Mouse (Mus musculus): ENCODE data around the gene Phlda1.

Phlda1 gene

DNA sequence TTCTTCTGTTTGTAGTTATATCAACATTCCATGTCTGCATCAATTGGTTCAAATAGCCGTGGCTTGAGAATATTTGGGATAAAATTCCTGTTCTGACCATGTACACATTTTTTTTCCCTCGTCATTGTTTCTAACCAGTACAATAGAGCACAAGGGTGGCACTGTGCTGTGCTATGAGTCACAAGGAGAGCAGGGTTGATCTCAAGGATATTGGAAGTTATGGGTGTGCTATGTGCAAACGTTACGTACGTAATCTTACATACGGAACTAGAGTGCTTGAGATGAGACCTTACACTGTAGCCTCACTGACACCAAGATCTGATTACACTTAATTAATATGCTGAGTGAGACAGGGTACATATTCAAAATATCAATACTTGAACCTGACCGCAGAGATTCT lies 21.5 kb downstream of the Phlda1 start:
- DNase-seq (ENCODE audit: low read depth, low spot score) = no peak

- DNase-seq (ENCODE audit: low read depth, low spot score) = no peak
Measured at GRCm38 (mm10) chr10:111528283-111528682, 22.2 kb downstream of the Phlda1 start.

- DNase-seq (ENCODE audit: low read depth, low spot score) = no peak
Measured at GRCm38 (mm10) chr10:111530398-111530797, 24.3 kb downstream of the Phlda1 start.

- no peak for DNase-seq (ENCODE audit: low read depth, low spot score)
Measured at GRCm38 (mm10) chr10:111534691-111535090, 28.6 kb downstream of the Phlda1 start.

DNA sequence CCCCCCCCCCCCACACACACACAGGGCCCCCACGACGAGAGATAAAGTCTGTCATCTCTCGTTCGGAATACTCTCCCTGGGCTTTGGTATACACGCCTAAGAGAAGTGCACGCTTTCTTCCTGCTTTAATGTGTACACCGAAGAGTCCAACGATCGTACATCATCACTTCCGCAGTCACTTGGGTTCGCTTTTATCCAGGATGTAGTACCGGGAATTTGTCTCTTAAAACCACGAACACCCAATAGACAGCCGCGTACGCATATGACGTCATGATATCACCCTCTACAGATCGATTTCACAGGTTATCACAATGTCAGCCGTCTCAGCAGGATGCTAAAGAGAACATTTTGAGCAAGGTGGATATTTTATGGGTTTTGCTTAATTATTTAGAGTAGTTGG lies 31.3 kb downstream of the Phlda1 start:
- no peak for DNase-seq (ENCODE audit: low read depth, low spot score)

DNA sequence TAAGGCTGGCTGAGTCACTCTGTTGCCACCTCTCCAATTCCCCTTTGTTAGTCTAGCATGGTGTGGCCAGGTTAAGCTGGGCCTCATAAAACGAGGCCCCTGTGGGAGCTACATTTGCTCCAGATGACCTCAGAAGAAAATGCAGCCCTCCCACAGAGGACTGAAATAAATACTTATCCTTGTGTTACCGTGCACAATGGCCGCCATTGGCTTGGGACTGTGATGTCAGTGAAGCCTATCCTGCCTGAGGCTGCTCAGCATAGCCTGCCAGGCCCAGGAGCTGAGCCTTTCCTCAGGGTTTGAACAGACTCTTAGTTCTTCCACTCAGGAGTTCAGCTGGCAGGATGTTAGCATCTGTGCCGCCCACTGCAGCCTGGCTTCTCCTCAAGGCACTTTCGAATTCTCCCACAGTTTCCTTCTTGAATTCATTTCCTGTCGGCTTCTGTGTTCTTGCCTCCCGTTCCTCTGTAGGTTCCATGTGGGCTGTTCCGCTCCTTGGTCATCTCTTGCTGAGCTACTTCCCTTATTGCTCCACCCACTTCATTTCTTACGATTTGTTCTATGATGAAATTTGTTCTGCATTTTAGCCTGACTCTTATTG lies 33.7 kb downstream of the Phlda1 start:
- no peak for DNase-seq (ENCODE audit: low read depth, low spot score)

GRCm38 (mm10) chr10:111540678-111541077 lies 34.6 kb downstream of the Phlda1 start:
- DNase-seq (ENCODE audit: low read depth, low spot score) = no peak

- DNase-seq (ENCODE audit: low read depth, low spot score) = no peak
Measured at GRCm38 (mm10) chr10:111543106-111543505, 37.0 kb downstream of the Phlda1 start.

GRCm38 (mm10) chr10:111543781-111544260 lies 37.7 kb downstream of the Phlda1 start:
- DNase-seq (ENCODE audit: low read depth, low spot score) = no peak

DNA sequence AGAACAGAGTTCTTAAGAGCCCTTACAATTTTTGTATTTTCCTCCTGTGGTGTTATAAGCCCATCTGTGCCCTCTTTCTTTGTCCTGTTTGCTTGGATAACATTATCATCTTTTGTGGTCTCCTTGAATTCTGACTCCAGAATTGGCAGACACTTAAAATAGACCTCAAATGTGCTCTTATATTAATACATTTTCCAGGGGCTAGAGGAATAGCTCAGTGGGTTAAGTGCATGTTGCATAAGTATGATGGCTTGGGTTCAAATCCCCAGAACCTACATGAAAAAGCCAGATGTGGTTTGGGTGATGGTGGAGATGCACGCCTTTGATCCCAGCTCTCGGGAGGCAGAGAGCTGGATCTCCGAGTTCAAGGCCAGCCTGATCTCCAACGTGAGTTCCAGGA lies 38.2 kb downstream of the Phlda1 start:
- no peak for DNase-seq (ENCODE audit: low read depth, low spot score)

DNA sequence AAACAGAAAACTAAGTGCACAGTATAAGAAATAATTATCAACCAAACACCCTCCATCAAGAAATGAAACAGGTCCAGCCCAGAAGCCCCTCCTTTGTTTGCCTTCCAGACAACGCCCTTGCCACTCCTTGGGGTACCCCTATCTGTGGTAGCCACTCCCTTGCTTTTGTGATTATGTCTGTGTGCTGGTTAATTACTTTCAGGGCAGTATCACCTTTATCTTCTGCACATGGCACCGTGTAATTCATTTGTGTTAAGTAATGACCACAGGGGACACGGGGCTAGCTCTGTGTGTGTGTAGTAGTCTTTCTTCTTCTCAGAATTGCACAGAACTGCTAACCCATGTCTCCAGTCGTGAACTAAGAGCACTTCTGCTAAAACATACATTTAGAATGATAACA lies 39.6 kb downstream of the Phlda1 start:
- no peak for DNase-seq (ENCODE audit: low read depth, low spot score)

DNA sequence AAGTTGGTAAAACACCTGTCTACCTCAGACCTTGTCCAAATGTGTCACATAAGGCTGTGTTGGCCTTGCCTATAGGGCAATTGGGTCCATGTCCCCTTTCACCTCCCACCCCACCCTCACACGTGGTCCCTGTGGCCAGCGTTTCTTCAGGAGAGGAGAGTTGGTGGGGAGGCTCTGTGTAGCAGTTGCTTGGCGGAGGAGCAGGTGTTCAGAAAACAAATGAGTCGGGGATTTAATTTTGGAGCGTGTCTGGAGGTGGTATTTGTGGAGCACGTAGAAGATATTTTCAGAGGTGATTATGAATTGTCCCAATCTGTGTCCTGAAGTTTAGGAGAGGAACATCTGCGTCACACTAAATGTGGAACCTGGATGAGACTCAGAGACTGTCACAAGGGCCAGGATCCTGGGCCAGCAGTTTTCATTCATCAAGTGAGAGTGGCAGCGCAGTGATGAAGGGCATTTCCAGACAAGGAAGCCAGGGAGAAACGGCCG lies 41.8 kb downstream of the Phlda1 start:
- DNase-seq (ENCODE audit: low read depth, low spot score) = no peak

GRCm38 (mm10) chr10:111550075-111550695 lies 44.1 kb downstream of the Phlda1 start:
- DNase-seq (ENCODE audit: low read depth, low spot score) = no peak

- DNase-seq (ENCODE audit: low read depth, low spot score) = no peak
Measured at GRCm38 (mm10) chr10:111553695-111554094, 47.6 kb downstream of the Phlda1 start.

GRCm38 (mm10) chr10:111554651-111555050 lies 48.6 kb downstream of the Phlda1 start:
- DNase-seq (ENCODE audit: low read depth, low spot score) = no peak

GRCm38 (mm10) chr10:111558211-111558610 lies 52.1 kb downstream of the Phlda1 start:
- no peak for DNase-seq (ENCODE audit: low read depth, low spot score)

All from WW6 (cell line).